Mouse (Mus musculus): Measurements from ENCODE around the gene Kremen2. TPM values are rescaled to one million over a fixed set of nuclear protein-coding genes. Genes with fewer than 3 reads are reported as not detected.
A peak's percentile ranks its signal among the peaks of the same experiment; 100 is the strongest.

The Kremen2 gene
- polyA plus RNA-seq, 1 experiment from 2014 or later, result 0.25 TPM

- 0% methylated on average over 3 of the region's 3 CpGs for WGBS
- H3K4me3 ChIP-seq (ENCODE audit: low read depth, low read length), result no peak overlapping the region
- peaks cover under 1% of the 10 kb centered on the region; the same call in 1 of the 2 replicates for H3K27me3 ChIP-seq (replicated peaks; ENCODE audit: control insufficient read depth, insufficient read depth, low read length)
- ATAC-seq (peak; percentile 75), DNase-seq (ENCODE audit: low spot score) (peak; percentile 83)
- H3K4me2 ChIP-seq (ENCODE audit: low read length), result no peak overlapping the region
- H3K36me3 ChIP-seq (ENCODE audit: control insufficient read depth, insufficient read depth, low read length), result no peaks in the 10 kb centered on the region
- H3K27ac ChIP-seq (ENCODE audit: low read depth, low read length), result no peak overlapping the region
- no peak overlapping the region for H3K9ac ChIP-seq (ENCODE audit: low read length)
- H3K9me3 ChIP-seq (replicated peaks; ENCODE audit: control insufficient read depth, low read length), result no peaks in the 10 kb centered on the region
- no peaks in the 10 kb centered on the region for H3K4me1 ChIP-seq (ENCODE audit: control insufficient read depth, insufficient read depth, low read length)
Observed at GRCm38 (mm10) chr17:23706212-23706611, 39.4 kb downstream of the Kremen2 start.

- no peaks in the 10 kb centered on the region for H3K9me3 ChIP-seq (replicated peaks; ENCODE audit: control insufficient read depth, low read length)
- H3K4me1 ChIP-seq (ENCODE audit: control insufficient read depth, insufficient read depth, low read length), result no peaks in the 10 kb centered on the region
- DNase-seq (ENCODE audit: low spot score) (no peak), ATAC-seq (no peak)
- 80% methylated on average over 7 of the region's 7 CpGs for WGBS
- no peak overlapping the region for H3K4me3 ChIP-seq (ENCODE audit: low read depth, low read length)
- H3K9ac ChIP-seq (ENCODE audit: low read length), result no peak overlapping the region
- no peak overlapping the region for H3K4me2 ChIP-seq (ENCODE audit: low read length)
- no peaks in the 10 kb centered on the region for H3K36me3 ChIP-seq (ENCODE audit: control insufficient read depth, insufficient read depth, low read length)
- no peak overlapping the region for H3K27ac ChIP-seq (ENCODE audit: low read depth, low read length)
- H3K27me3 ChIP-seq (replicated peaks; ENCODE audit: control insufficient read depth, insufficient read depth, low read length), result peaks cover 6% of the 10 kb centered on the region; the same call in 1 of the 2 replicates
Observed at GRCm38 (mm10) chr17:23705525-23706104, 40.0 kb downstream of the Kremen2 start.

- 54% methylated on average over 7 of the region's 7 CpGs for WGBS
- no peak overlapping the region for H3K9ac ChIP-seq (ENCODE audit: low read length)
- no peaks in the 10 kb centered on the region for H3K4me1 ChIP-seq (ENCODE audit: control insufficient read depth, insufficient read depth, low read length)
- H3K9me3 ChIP-seq (replicated peaks; ENCODE audit: control insufficient read depth, low read length), result no peaks in the 10 kb centered on the region
- H3K27me3 ChIP-seq (replicated peaks; ENCODE audit: control insufficient read depth, insufficient read depth, low read length), result peaks cover 7% of the 10 kb centered on the region; the same call in 1 of the 2 replicates
- no peak overlapping the region for H3K27ac ChIP-seq (ENCODE audit: low read depth, low read length)
- DNase-seq (ENCODE audit: low spot score) (peak; percentile 61), ATAC-seq (no peak)
- H3K4me3 ChIP-seq (ENCODE audit: low read depth, low read length), result no peak overlapping the region
- no peaks in the 10 kb centered on the region for H3K36me3 ChIP-seq (ENCODE audit: control insufficient read depth, insufficient read depth, low read length)
- H3K4me2 ChIP-seq (ENCODE audit: low read length), result no peak overlapping the region
Observed at GRCm38 (mm10) chr17:23704741-23705140, 40.9 kb downstream of the Kremen2 start.

- H3K4me3 ChIP-seq (ENCODE audit: low read depth, low read length), result no peak overlapping the region
- no peaks in the 10 kb centered on the region for H3K36me3 ChIP-seq (ENCODE audit: control insufficient read depth, insufficient read depth, low read length)
- H3K9me3 ChIP-seq (replicated peaks; ENCODE audit: control insufficient read depth, low read length), result no peaks in the 10 kb centered on the region
- H3K4me2 ChIP-seq (ENCODE audit: low read length), result no peak overlapping the region
- H3K27me3 ChIP-seq (replicated peaks; ENCODE audit: control insufficient read depth, insufficient read depth, low read length), result peaks cover 18% of the 10 kb centered on the region
- H3K4me1 ChIP-seq (ENCODE audit: control insufficient read depth, insufficient read depth, low read length), result no peaks in the 10 kb centered on the region
- DNase-seq (ENCODE audit: low spot score), result no peak
- no peak for ATAC-seq
- 81% methylated on average over 9 of the region's 9 CpGs for WGBS
- H3K27ac ChIP-seq (ENCODE audit: low read depth, low read length), result no peak overlapping the region
- no peak overlapping the region for H3K9ac ChIP-seq (ENCODE audit: low read length)
Observed at GRCm38 (mm10) chr17:23703301-23703700, 42.3 kb downstream of the Kremen2 start.

- H3K4me1 ChIP-seq (ENCODE audit: control insufficient read depth, insufficient read depth, low read length), result no peaks in the 10 kb centered on the region
- peak overlapping the region; percentile 100 for H3K4me2 ChIP-seq (ENCODE audit: low read length)
- H3K9ac ChIP-seq (ENCODE audit: low read length), result peak overlapping the region; percentile 67
- ATAC-seq, result peak; percentile 97
- under 1% methylated on average over 28 of the region's 28 CpGs for WGBS
- peak; percentile 93 for DNase-seq (ENCODE audit: low spot score)
- H3K4me3 ChIP-seq (ENCODE audit: low read depth, low read length), result peak overlapping the region; percentile 70
- no peak overlapping the region for H3K27ac ChIP-seq (ENCODE audit: low read depth, low read length)
- peaks cover 27% of the 10 kb centered on the region for H3K27me3 ChIP-seq (replicated peaks; ENCODE audit: control insufficient read depth, insufficient read depth, low read length)
- no peaks in the 10 kb centered on the region for H3K9me3 ChIP-seq (replicated peaks; ENCODE audit: control insufficient read depth, low read length)
- no peaks in the 10 kb centered on the region for H3K36me3 ChIP-seq (ENCODE audit: control insufficient read depth, insufficient read depth, low read length)
Observed at GRCm38 (mm10) chr17:23700079-23700478, 45.6 kb downstream of the Kremen2 start.

GRCm38 (mm10) chr17:23699131-23700077 lies 46.2 kb downstream of the Kremen2 start:
- Histone ChIP-seq H3K9ac (ENCODE audit: low read length) (peak overlapping the region; percentile 67), H3K27me3 (replicated peaks; ENCODE audit: control insufficient read depth, insufficient read depth, low read length) (peaks cover 27% of the 10 kb centered on the region), H3K4me1 (ENCODE audit: control insufficient read depth, insufficient read depth, low read length) (no peaks in the 10 kb centered on the region), H3K4me2 (ENCODE audit: low read length) (peak overlapping the region; percentile 100), H3K9me3 (replicated peaks; ENCODE audit: control insufficient read depth, low read length) (no peaks in the 10 kb centered on the region), H3K36me3 (ENCODE audit: control insufficient read depth, insufficient read depth, low read length) (no peaks in the 10 kb centered on the region), H3K27ac (ENCODE audit: low read depth, low read length) (no peak overlapping the region), H3K4me3 (ENCODE audit: low read depth, low read length) (peak overlapping the region; percentile 70)
- ATAC-seq (peak; percentile 15; the same call in 1 of the 2 replicates), DNase-seq (ENCODE audit: low spot score) (peak; percentile 17)
- under 1% methylated on average over 73 of the region's 101 CpGs for WGBS

- H3K27me3 ChIP-seq (replicated peaks; ENCODE audit: control insufficient read depth, insufficient read depth, low read length), result peaks cover 23% of the 10 kb centered on the region
- no peaks in the 10 kb centered on the region for H3K4me1 ChIP-seq (ENCODE audit: control insufficient read depth, insufficient read depth, low read length)
- no peak overlapping the region for H3K27ac ChIP-seq (ENCODE audit: low read depth, low read length)
- no peaks in the 10 kb centered on the region for H3K9me3 ChIP-seq (replicated peaks; ENCODE audit: control insufficient read depth, low read length)
- DNase-seq (ENCODE audit: low spot score) (no peak), ATAC-seq (no peak)
- H3K4me3 ChIP-seq (ENCODE audit: low read depth, low read length), result no peak overlapping the region
- no peak overlapping the region for H3K9ac ChIP-seq (ENCODE audit: low read length)
- WGBS, result 10% methylated on average over 3 of the region's 3 CpGs
- no peaks in the 10 kb centered on the region for H3K36me3 ChIP-seq (ENCODE audit: control insufficient read depth, insufficient read depth, low read length)
- H3K4me2 ChIP-seq (ENCODE audit: low read length), result no peak overlapping the region
Observed at GRCm38 (mm10) chr17:23695801-23696200, 49.8 kb downstream of the Kremen2 start.

- H3K9ac ChIP-seq (ENCODE audit: low read length), result no peak overlapping the region
- H3K4me3 ChIP-seq (ENCODE audit: low read depth, low read length), result no peak overlapping the region
- no peaks in the 10 kb centered on the region for H3K9me3 ChIP-seq (replicated peaks; ENCODE audit: control insufficient read depth, low read length)
- H3K36me3 ChIP-seq (ENCODE audit: control insufficient read depth, insufficient read depth, low read length), result no peaks in the 10 kb centered on the region
- H3K4me1 ChIP-seq (ENCODE audit: control insufficient read depth, insufficient read depth, low read length), result no peaks in the 10 kb centered on the region
- whole genome bisulfite sequencing, result 68% methylated on average over 1 of the region's 1 CpGs
- H3K27me3 ChIP-seq (replicated peaks; ENCODE audit: control insufficient read depth, insufficient read depth, low read length), result peaks cover 20% of the 10 kb centered on the region
- DNase-seq (ENCODE audit: low spot score), result no peak
- ATAC-seq, result no peak
- no peak overlapping the region for H3K27ac ChIP-seq (ENCODE audit: low read depth, low read length)
- no peak overlapping the region for H3K4me2 ChIP-seq (ENCODE audit: low read length)
Observed at GRCm38 (mm10) chr17:23694491-23694890, 51.1 kb downstream of the Kremen2 start.

All from forebrain, embryonic 14.5 days (tissue).